Mouse (Mus musculus): ENCODE data around the gene Gnat2.

GRCm38 (mm10) chr3:108147386-108148235 is 55.0 kb downstream of the Gnat2 start:
- no peak for TF ChIP-seq POLR2A (IDR thresholded peaks at IDR 0.05; ENCODE audit: control insufficient read depth, low read depth, low read length)
- peak; percentile 60; the same call in 1 of the 2 replicates for TF ChIP-seq CTCF (IDR thresholded peaks at IDR 0.05; ENCODE audit: control insufficient read depth, insufficient read depth, insufficient replicate concordance, low read depth, low read length)
